Mouse (Mus musculus): ENCODE results near the gene Lrfn4. TPM values are rescaled to one million over a fixed set of nuclear protein-coding genes. Genes with fewer than 3 reads are reported as not detected.

Lrfn4 gene
- polyA plus RNA-seq, 1 experiment from 2014 or later = 6.5 TPM

GRCm38 (mm10) chr19:4622780-4623179 is 7.3 kb upstream of the Lrfn4 start:
- Histone ChIP-seq H3K9ac (no peak overlapping the region), H3K36me3 (peaks cover 30% of the 10 kb centered on the region), H3K27me3 (replicated peaks) (no peaks in the 10 kb centered on the region), H3K9me3 (no peaks in the 10 kb centered on the region), H3K4me3 (replicated peaks) (no peak overlapping the region), H3K27ac (no peak overlapping the region), H3K4me2 (replicated peaks) (no peak overlapping the region), H3K4me1 (replicated peaks) (peaks cover 14% of the 10 kb centered on the region)
- WGBS = 88% methylated on average over 5 of the region's 5 CpGs
- no peak for ATAC-seq

- H3K27ac ChIP-seq = no peak overlapping the region
- H3K4me3 ChIP-seq (replicated peaks) = no peak overlapping the region
- H3K9ac ChIP-seq = no peak overlapping the region
- peaks cover 30% of the 10 kb centered on the region for H3K36me3 ChIP-seq
- H3K27me3 ChIP-seq (replicated peaks) = no peaks in the 10 kb centered on the region
- WGBS = 87% methylated on average over 7 of the region's 7 CpGs
- peaks cover 16% of the 10 kb centered on the region for H3K4me1 ChIP-seq (replicated peaks)
- no peaks in the 10 kb centered on the region for H3K9me3 ChIP-seq
- H3K4me2 ChIP-seq (replicated peaks) = no peak overlapping the region
- no peak for ATAC-seq
These were observed 5.3 kb upstream of the Lrfn4 start for GRCm38 (mm10) chr19:4620721-4621120.

GRCm38 (mm10) chr19:4619461-4619860 is 4.0 kb upstream of the Lrfn4 start:
- ATAC-seq = no peak
- 78% methylated on average over 10 of the region's 10 CpGs for WGBS
- peaks cover 12% of the 10 kb centered on the region for H3K4me1 ChIP-seq (replicated peaks)
- no peak overlapping the region for H3K27ac ChIP-seq
- no peak overlapping the region for H3K4me3 ChIP-seq (replicated peaks)
- H3K9me3 ChIP-seq = no peaks in the 10 kb centered on the region
- H3K9ac ChIP-seq = no peak overlapping the region
- H3K4me2 ChIP-seq (replicated peaks) = no peak overlapping the region
- H3K27me3 ChIP-seq (replicated peaks) = no peaks in the 10 kb centered on the region
- peaks cover 30% of the 10 kb centered on the region for H3K36me3 ChIP-seq

GRCm38 (mm10) chr19:4618183-4618582 is 2.7 kb upstream of the Lrfn4 start:
- 37% methylated on average over 18 of the region's 18 CpGs for WGBS
- Histone ChIP-seq H3K9me3 (no peaks in the 10 kb centered on the region), H3K27me3 (replicated peaks) (no peaks in the 10 kb centered on the region), H3K9ac (no peak overlapping the region), H3K36me3 (peaks cover 23% of the 10 kb centered on the region), H3K4me2 (replicated peaks) (no peak overlapping the region), H3K4me3 (replicated peaks) (no peak overlapping the region), H3K27ac (no peak overlapping the region), H3K4me1 (replicated peaks) (peaks cover 22% of the 10 kb centered on the region)
- no peak for ATAC-seq

- H3K4me1 ChIP-seq (replicated peaks) = peaks cover 29% of the 10 kb centered on the region
- H3K27ac ChIP-seq = no peak overlapping the region
- 0 out of 2 replicates have a peak overlapping the region, but pooled peaks have one; percentile 84 for H3K4me2 ChIP-seq (replicated peaks)
- no peak for ATAC-seq
- H3K9ac ChIP-seq = no peak overlapping the region
- H3K36me3 ChIP-seq = peaks cover 26% of the 10 kb centered on the region
- no peaks in the 10 kb centered on the region for H3K9me3 ChIP-seq
- 23% methylated on average over 4 of the region's 4 CpGs for WGBS
- no peaks in the 10 kb centered on the region for H3K27me3 ChIP-seq (replicated peaks)
- H3K4me3 ChIP-seq (replicated peaks) = no peak overlapping the region
These were observed 1.1 kb upstream of the Lrfn4 start for GRCm38 (mm10) chr19:4616546-4616945.

GRCm38 (mm10) chr19:4614305-4615150 is 939 bp downstream of the Lrfn4 start:
- H3K4me1 ChIP-seq (replicated peaks) = peaks cover 29% of the 10 kb centered on the region
- H3K4me3 ChIP-seq (replicated peaks) = peak overlapping the region; percentile 93
- no peaks in the 10 kb centered on the region for H3K27me3 ChIP-seq (replicated peaks)
- no peaks in the 10 kb centered on the region for H3K9me3 ChIP-seq
- H3K27ac ChIP-seq = peak overlapping the region; percentile 88
- ATAC-seq = peak; percentile 32
- 24% methylated on average over 34 of the region's 49 CpGs for WGBS
- peaks cover 17% of the 10 kb centered on the region for H3K36me3 ChIP-seq
- peak overlapping the region; percentile 84 for H3K4me2 ChIP-seq (replicated peaks)
- H3K9ac ChIP-seq = peak overlapping the region; percentile 94

GRCm38 (mm10) chr19:4613464-4614304 is 1.8 kb downstream of the Lrfn4 start:
- Histone ChIP-seq H3K4me2 (replicated peaks) (peak overlapping the region; percentile 84), H3K9me3 (no peaks in the 10 kb centered on the region), H3K4me3 (replicated peaks) (peak overlapping the region; percentile 93), H3K4me1 (replicated peaks) (peaks cover 29% of the 10 kb centered on the region), H3K27ac (0 out of 2 replicates have a peak overlapping the region, but pooled peaks have one; percentile 88), H3K27me3 (replicated peaks) (no peaks in the 10 kb centered on the region), H3K36me3 (peaks cover 17% of the 10 kb centered on the region), H3K9ac (peak overlapping the region; percentile 94; the same call in 1 of the 2 replicates)
- ATAC-seq = no peak
- WGBS = 86% methylated on average over 33 of the region's 33 CpGs

- no peak overlapping the region for H3K27ac ChIP-seq
- H3K36me3 ChIP-seq = peaks cover 17% of the 10 kb centered on the region
- WGBS = 89% methylated on average over 19 of the region's 19 CpGs
- no peaks in the 10 kb centered on the region for H3K27me3 ChIP-seq (replicated peaks)
- no peak for ATAC-seq
- peak overlapping the region; percentile 84; the same call in 1 of the 2 replicates for H3K4me2 ChIP-seq (replicated peaks)
- no peaks in the 10 kb centered on the region for H3K9me3 ChIP-seq
- no peak overlapping the region for H3K9ac ChIP-seq
- H3K4me1 ChIP-seq (replicated peaks) = peaks cover 29% of the 10 kb centered on the region
- no peak overlapping the region for H3K4me3 ChIP-seq (replicated peaks)
These were observed 3.1 kb downstream of the Lrfn4 start for GRCm38 (mm10) chr19:4612181-4612961.

- Histone ChIP-seq H3K4me1 (replicated peaks) (peaks cover 23% of the 10 kb centered on the region), H3K9ac (no peak overlapping the region), H3K27ac (no peak overlapping the region), H3K9me3 (no peaks in the 10 kb centered on the region), H3K36me3 (peaks cover 17% of the 10 kb centered on the region), H3K27me3 (replicated peaks) (no peaks in the 10 kb centered on the region), H3K4me2 (replicated peaks) (no peak overlapping the region), H3K4me3 (replicated peaks) (no peak overlapping the region)
- 63% methylated on average over 4 of the region's 4 CpGs for WGBS
- no peak for ATAC-seq
These were observed 5.4 kb downstream of the Lrfn4 start for GRCm38 (mm10) chr19:4610109-4610508.

- Histone ChIP-seq H3K36me3 (peaks cover 17% of the 10 kb centered on the region), H3K9me3 (no peaks in the 10 kb centered on the region), H3K4me3 (replicated peaks) (no peak overlapping the region), H3K4me2 (replicated peaks) (no peak overlapping the region), H3K4me1 (replicated peaks) (peaks cover 28% of the 10 kb centered on the region), H3K27ac (no peak overlapping the region), H3K27me3 (replicated peaks) (no peaks in the 10 kb centered on the region), H3K9ac (no peak overlapping the region)
- ATAC-seq = no peak
- WGBS = 75% methylated on average over 4 of the region's 4 CpGs
These were observed 7.0 kb downstream of the Lrfn4 start for GRCm38 (mm10) chr19:4608511-4608910.

GRCm38 (mm10) chr19:4607406-4607805 is 8.1 kb downstream of the Lrfn4 start:
- no peak overlapping the region for H3K4me2 ChIP-seq (replicated peaks)
- peaks cover 9% of the 10 kb centered on the region for H3K36me3 ChIP-seq
- H3K27ac ChIP-seq = no peak overlapping the region
- no peaks in the 10 kb centered on the region for H3K9me3 ChIP-seq
- peaks cover 20% of the 10 kb centered on the region for H3K4me1 ChIP-seq (replicated peaks)
- H3K4me3 ChIP-seq (replicated peaks) = no peak overlapping the region
- 94% methylated on average over 12 of the region's 12 CpGs for WGBS
- no peak for ATAC-seq
- no peaks in the 10 kb centered on the region for H3K27me3 ChIP-seq (replicated peaks)
- H3K9ac ChIP-seq = no peak overlapping the region

- 59% methylated on average over 4 of the region's 4 CpGs for WGBS
- no peak overlapping the region; the same call in 1 of the 2 replicates for H3K9ac ChIP-seq
- no peak overlapping the region for H3K4me2 ChIP-seq (replicated peaks)
- H3K27me3 ChIP-seq (replicated peaks) = no peaks in the 10 kb centered on the region
- no peaks in the 10 kb centered on the region for H3K9me3 ChIP-seq
- H3K36me3 ChIP-seq = no peaks in the 10 kb centered on the region
- no peak overlapping the region for H3K4me3 ChIP-seq (replicated peaks)
- peaks cover 19% of the 10 kb centered on the region for H3K4me1 ChIP-seq (replicated peaks)
- no peak for ATAC-seq
- no peak overlapping the region for H3K27ac ChIP-seq
These were observed 9.8 kb downstream of the Lrfn4 start for GRCm38 (mm10) chr19:4605654-4606053.
